Mouse (Mus musculus): ENCODE measurements around the gene Hibadh.
"Not testable (repeated sequence)": the region's sequence is repeated elsewhere in the genome, so short reads cannot be mapped to it uniquely, and the experiment has no call there.

The Hibadh gene

GRCm38 (mm10) chr6:52640224-52640712 lies at the start of gene Hibadh:
Hibadh (minus strand) TSS chr6:52640389.
- peak; percentile 97 for DNase-seq

GRCm38 (mm10) chr6:52686901-52687500 lies 46.8 kb upstream of the Hibadh start:
- DNase-seq = peak; percentile 10

DNA sequence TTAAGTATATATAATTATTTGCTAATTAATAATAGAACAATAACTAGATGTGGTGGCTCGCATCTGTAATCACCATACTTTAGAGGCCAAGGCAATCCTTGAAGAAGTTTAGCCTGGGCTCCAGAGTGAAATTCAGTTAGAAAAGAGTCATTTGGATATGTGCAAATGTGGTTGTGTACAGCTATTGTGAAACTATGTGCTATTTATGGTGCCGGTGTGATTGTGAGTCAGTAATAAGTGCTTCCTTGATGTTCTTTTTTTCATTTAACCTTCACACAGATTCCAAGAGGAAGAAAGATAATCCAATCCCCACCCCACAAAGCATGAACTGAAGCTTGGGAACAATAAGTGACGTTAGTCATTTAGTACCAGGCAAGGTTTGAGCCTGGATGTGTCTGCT lies 42.4 kb upstream of the Hibadh start:
- DNase-seq = no peak

DNA sequence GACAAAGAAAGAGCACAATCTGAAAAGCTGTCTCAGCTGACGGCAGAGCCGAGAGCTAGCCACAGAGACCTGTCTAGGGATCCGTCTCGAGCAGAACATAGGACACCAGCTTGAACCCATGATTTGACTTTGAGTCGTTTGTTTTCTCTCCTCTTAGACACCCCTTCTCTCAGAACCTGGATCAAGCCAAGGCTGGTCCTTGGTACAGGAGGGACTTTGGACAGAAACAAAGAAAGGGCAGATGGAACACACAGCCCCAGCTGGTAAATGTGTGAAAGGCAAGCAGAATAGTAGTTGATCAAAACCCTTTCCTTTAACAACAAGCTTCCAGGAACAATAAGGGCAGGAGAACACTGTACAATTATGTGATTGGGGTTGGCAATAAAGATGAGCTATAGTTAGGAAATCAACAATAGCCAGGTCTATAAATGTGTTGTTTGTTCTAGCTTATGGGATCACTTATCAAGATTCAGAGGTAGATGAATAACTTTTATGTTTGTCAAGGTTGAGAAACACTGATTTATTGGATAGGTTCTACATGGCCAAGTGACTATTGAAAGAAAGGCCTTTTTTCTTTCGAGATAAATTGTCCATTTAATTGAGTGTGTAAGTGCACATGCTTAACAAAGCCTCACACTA lies 41.8 kb upstream of the Hibadh start:
- no peak for DNase-seq

- DNase-seq = no peak
These were observed 40.4 kb upstream of the Hibadh start for GRCm38 (mm10) chr6:52680458-52681032.

DNA sequence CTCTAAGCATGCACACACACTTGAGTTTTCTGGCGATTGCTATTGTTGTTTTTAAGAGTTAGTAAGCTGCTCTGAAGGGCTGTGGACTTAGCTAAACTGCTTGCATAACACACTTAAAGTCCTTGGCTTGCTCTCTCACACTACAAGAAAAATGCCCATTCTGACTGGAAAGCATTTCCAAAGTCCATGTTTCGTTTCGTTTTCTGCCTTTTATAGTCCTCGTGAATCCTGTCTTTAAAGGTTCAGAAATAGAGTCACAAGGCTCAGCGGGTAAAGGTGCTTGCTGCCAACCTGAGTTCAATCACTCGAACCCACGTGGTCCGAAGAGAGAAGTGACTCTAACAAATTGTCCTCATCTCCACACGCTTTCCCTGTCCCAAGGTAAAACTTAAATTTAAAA lies 39.4 kb upstream of the Hibadh start:
- DNase-seq = no peak

GRCm38 (mm10) chr6:52677534-52677933 lies 37.3 kb upstream of the Hibadh start:
- DNase-seq = not testable (repeated sequence)

- no peak for DNase-seq
These were observed 35.2 kb upstream of the Hibadh start for GRCm38 (mm10) chr6:52675222-52675921.

GRCm38 (mm10) chr6:52674541-52674940 lies 34.4 kb upstream of the Hibadh start:
- no peak for DNase-seq

GRCm38 (mm10) chr6:52673706-52674105 lies 33.5 kb upstream of the Hibadh start:
- DNase-seq = no peak

GRCm38 (mm10) chr6:52672539-52672938 lies 32.4 kb upstream of the Hibadh start:
- no peak for DNase-seq

DNA sequence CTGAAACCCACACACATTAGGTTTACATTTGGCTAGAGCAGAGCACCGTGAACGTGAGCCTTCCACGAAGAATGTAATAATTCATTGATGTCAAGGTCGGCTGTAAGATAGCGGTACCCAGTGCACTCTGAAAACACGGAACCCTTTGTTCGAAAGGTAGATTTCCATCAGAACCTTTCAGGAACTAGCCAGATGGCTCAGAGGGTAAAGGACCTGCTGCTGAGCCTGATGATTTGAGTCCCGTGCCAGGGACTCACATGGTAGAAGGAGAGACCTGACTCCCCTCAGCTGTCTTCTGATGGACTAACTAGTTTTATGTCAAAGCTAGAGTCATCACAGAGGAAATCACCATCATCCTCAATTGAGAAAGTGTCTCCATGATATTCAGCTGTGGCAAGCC lies 31.6 kb upstream of the Hibadh start:
- no peak for DNase-seq

- not testable (repeated sequence) for DNase-seq
These were observed 29.7 kb upstream of the Hibadh start for GRCm38 (mm10) chr6:52669878-52670277.

DNA sequence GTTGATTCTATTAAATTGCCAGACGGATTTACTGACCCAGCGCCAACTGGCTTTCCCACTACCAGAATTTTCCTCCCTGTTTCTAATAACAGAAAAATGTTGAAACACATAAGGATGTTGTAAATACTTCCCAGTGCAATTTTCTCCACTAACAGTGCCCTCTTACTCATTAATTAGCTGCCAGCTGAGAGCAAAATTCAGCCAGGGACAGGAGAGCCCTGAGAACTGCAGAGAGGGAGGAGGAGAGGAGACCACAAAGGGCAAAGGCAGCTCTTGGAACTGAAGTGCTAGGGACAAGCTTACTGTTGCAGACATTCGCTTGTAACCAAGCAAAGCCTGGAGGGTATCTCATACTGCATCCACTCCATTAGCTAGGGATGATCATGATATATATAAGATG lies 27.5 kb upstream of the Hibadh start:
- no peak for DNase-seq

- no peak for DNase-seq
These were observed 22.8 kb upstream of the Hibadh start for GRCm38 (mm10) chr6:52663021-52663420.

DNA sequence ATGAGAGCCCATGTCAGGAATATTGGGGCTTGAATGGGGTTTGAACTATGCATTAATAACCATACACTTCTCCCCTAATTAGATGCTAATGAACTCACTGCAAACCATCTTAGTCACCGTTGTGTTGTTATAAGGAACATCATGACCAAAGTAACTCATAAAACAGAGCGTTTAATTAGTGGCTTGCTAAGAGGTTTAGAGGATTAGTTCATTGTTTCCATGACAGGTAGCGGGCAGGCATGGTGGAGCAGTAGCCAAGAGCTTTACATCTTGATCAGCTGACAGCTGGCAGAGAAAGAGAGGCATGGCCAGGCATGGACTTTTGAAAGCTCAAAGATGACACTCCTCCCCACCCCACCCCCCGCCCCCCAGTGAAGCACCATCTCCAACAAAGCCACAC lies 15.1 kb upstream of the Hibadh start:
- DNase-seq = no peak

DNA sequence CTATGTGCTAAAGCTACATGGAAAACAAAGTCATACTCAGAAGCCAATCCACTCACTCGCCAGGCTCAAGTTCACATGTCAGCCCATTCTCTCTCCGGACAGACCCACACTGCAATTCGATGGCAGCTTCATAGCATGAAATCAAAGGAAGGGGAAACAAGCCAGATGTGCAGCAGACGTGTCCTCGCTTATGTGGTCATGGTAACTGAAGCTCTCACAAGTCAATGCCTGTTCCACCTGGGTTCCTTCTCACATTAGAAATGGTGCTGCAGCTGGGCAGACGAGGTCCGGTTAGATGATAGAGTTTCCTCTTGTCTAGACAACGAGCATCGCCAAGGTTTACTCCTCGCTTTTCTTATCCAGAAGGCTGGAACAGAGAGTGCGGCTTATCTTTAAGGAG lies 8.6 kb upstream of the Hibadh start:
- no peak for DNase-seq

GRCm38 (mm10) chr6:52648031-52648430 lies 7.8 kb upstream of the Hibadh start:
- DNase-seq = no peak

DNA sequence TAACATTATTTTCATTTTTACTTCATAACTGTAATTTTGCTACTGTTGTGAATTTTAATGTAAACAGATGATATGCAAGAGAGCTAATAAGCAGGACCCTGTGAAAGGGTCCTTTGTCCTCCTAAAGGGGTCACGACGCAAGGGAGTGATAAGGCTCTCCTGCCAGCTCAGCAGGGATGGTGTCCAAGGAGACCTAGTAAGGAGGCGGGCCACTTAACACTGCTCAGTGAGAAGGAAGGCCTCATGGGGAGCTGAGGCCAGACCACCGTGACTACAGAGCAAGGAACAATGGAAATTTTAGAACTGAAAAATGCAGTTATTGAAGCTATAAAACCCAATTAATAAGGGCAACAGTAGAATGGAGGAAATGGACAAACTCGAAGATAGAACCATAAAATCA lies 5.7 kb upstream of the Hibadh start:
- no peak for DNase-seq

- DNase-seq = no peak
These were observed 2.0 kb upstream of the Hibadh start for GRCm38 (mm10) chr6:52642152-52642551.

GRCm38 (mm10) chr6:52641076-52641475 lies 887 bp upstream of the Hibadh start:
- no peak for DNase-seq

GRCm38 (mm10) chr6:52639546-52640223 lies 504 bp downstream of the Hibadh start:
- DNase-seq = peak; percentile 4

Measured in layer of hippocampus, adult 9-11 months (tissue).